Mouse (Mus musculus): ENCODE data around the gene Faf1.

DNA sequence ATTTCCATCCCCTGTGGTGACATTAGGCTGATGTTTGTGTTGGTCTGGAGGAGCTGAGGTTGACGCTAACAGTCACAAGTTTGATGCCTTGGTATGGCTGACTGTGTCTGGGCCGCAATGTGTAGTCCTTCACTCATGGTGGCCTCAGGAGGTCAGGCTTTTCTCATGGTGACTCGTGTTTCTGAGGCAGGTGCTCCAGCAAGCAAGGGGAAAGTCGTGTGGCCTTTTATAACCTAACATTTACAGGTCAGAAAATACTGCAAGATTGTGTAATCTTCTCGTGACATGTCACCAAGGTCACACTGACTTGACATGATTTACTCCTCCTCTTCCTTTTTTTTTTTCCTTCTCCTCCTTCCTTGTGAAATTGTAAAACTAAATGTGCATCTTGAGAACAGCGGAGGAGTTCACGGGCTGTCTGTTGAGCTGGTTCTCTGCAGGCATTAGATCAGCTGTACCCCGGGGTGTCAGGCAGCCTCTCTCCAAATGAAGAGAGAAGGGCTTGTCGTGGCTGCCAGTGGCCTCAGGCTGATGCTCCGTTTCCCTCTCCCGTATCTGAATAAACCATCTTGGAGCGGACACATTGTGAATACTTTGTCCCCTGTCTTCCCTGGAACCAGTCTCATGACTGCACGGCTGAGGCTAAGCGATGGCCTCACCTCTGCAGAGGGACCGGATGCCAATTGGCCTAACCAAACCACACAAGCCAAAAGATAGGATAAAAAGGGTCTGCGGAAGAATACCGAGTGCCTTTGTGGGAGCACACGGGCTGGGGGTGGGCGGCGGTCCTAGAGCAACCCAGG lies 311.4 kb downstream of the Faf1 start:
- TF ChIP-seq CTCF (IDR thresholded peaks at IDR 0.05; ENCODE audit: control insufficient read depth, insufficient read depth, insufficient replicate concordance, low read depth, low read length): no peak
- no peak for TF ChIP-seq POLR2A (IDR thresholded peaks at IDR 0.05; ENCODE audit: control insufficient read depth, low read depth, low read length)
